In the genomic region with DNA sequence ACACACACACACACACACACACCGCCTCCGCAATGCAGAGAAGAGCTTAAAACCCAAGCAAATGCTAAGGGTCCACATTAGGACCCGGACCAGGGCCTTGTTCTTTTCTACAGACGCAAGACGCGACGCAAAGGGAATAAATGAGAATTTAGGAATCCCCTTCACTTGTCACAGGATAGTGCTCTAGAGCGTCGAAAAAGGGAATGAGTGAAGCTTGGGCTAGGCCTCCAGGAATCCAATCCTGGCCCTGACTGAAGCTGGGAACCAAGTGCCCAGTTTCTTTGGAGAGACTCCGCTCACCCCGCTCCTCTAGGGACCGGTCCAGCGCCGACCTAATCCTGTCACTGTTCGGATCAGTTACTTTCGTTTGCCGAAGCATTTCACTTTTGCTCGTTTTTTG, we compare ENCODE assay signal across 9 mouse cellular contexts.
DNase-seq lines count a peak whose midpoint lies in the region; ATAC-seq and TF ChIP-seq lines count a peak whose summit lies in the region.
"Had no signal": no experiment of that assay in that cellular context is flagged by ENCODE, and none has a peak within 500 bp of the region (broad histone marks: within the 10 kb centered on the region; RNA-seq: fewer than 3 reads in every experiment).

No protein-coding gene starts in this region.

- no peaks in the 10 kb centered on the region for H3K36me3 ChIP-seq in heart, embryonic 10.5 days
- H3K36me3 ChIP-seq in heart, adult 2 months (ENCODE audit: control insufficient read depth, insufficient read depth, low read length) = no peaks in the 10 kb centered on the region
- no peaks in the 10 kb centered on the region for H3K36me3 ChIP-seq in megakaryocyte, embryonic 14.5 days (replicated peaks; ENCODE audit: low read length)
- no peaks in the 10 kb centered on the region for H3K36me3 ChIP-seq in limb, embryonic 12.5 days
- H3K36me3 ChIP-seq in stomach, embryonic 15.5 days = no peaks in the 10 kb centered on the region

- no peaks in the 10 kb centered on the region for H3K9me3 ChIP-seq in heart, embryonic 10.5 days
- H3K9me3 ChIP-seq in megakaryocyte, embryonic 14.5 days = no peaks in the 10 kb centered on the region
- no peaks in the 10 kb centered on the region for H3K9me3 ChIP-seq in limb, embryonic 12.5 days
- H3K9me3 ChIP-seq in stomach, embryonic 15.5 days = no peaks in the 10 kb centered on the region

- H3K27me3 ChIP-seq in heart, embryonic 10.5 days (ENCODE audit: insufficient read depth, poor library complexity, severe bottlenecking) = peaks cover 48% of the 10 kb centered on the region
- peaks cover 7% of the 10 kb centered on the region for H3K27me3 ChIP-seq in heart, adult 2 months (ENCODE audit: control insufficient read depth, insufficient read depth, low read length)
- peaks cover 71% of the 10 kb centered on the region for H3K27me3 ChIP-seq in megakaryocyte, embryonic 14.5 days (replicated peaks)
- peaks cover 57% of the 10 kb centered on the region for H3K27me3 ChIP-seq in limb, embryonic 12.5 days
- peaks cover 22% of the 10 kb centered on the region for H3K27me3 ChIP-seq in stomach, embryonic 15.5 days (replicated peaks)

- DNase-seq in heart, embryonic 10.5 days (ENCODE audit: low spot score) = no peak
- no peak for DNase-seq in heart, adult 2 months
- no peak for DNase-seq in frontal cortex, postnatal 10 days (ENCODE audit: low spot score in 2 of 2)
- DNase-seq: thymus, adult 18-20 months had no signal

- no peak overlapping the region for H3K9ac ChIP-seq in heart, adult 2 months (ENCODE audit: low read depth, low read length)
- H3K9ac ChIP-seq in limb, embryonic 12.5 days (replicated peaks) = no peak overlapping the region
- H3K9ac ChIP-seq in stomach, embryonic 15.5 days = no peak overlapping the region

- no peak overlapping the region for H3K27ac ChIP-seq in heart, embryonic 10.5 days
- no peak overlapping the region for H3K27ac ChIP-seq in heart, adult 2 months
- no peak overlapping the region for H3K27ac ChIP-seq in limb, embryonic 12.5 days
- no peak overlapping the region for H3K27ac ChIP-seq in stomach, embryonic 15.5 days

- H3K79me2 ChIP-seq in heart, adult 2 months (replicated peaks; ENCODE audit: control insufficient read depth, insufficient read depth, low read length) = no peaks in the 10 kb centered on the region

- ATAC-seq in megakaryocyte, adult 5-6 weeks (ENCODE audit: poor library complexity, severe bottlenecking) = no peak
- ATAC-seq in limb, embryonic 12.5 days (ENCODE audit: insufficient number of reproducible peaks, insufficient read depth, low FRiP score, low TSS enrichment, low read depth) = no peak
- ATAC-seq in stomach, embryonic 15.5 days (ENCODE audit: insufficient read depth, low FRiP score, low read depth) = no peak
- no peak for ATAC-seq in megakaryocyte progenitor cell, adult 5-6 weeks (replicated peaks; ENCODE audit: poor library complexity)

- no peak for TF ChIP-seq POLR2A in heart, adult 2 months (IDR thresholded peaks at IDR 0.05; ENCODE audit: insufficient read depth, low read depth, low read length)

- 27% methylated on average over 18 of the region's 18 CpGs for WGBS in heart, embryonic 10.5 days
- 16% methylated on average over 18 of the region's 18 CpGs for WGBS in heart, adult 2 months
- WGBS in limb, embryonic 12.5 days = 27% methylated on average over 18 of the region's 18 CpGs
- 21% methylated on average over 18 of the region's 18 CpGs for WGBS in stomach, embryonic 15.5 days

- H3K4me1 ChIP-seq in heart, embryonic 10.5 days = no peaks in the 10 kb centered on the region
- H3K4me1 ChIP-seq in heart, adult 2 months (ENCODE audit: control insufficient read depth, insufficient read depth, low read length) = no peaks in the 10 kb centered on the region
- H3K4me1 ChIP-seq in megakaryocyte, embryonic 14.5 days = peaks cover 7% of the 10 kb centered on the region; the same call in 1 of the 2 replicates
- no peaks in the 10 kb centered on the region; the same call in 1 of the 2 replicates for H3K4me1 ChIP-seq in limb, embryonic 12.5 days (replicated peaks)
- H3K4me1 ChIP-seq in stomach, embryonic 15.5 days = no peaks in the 10 kb centered on the region

- no peak for TF ChIP-seq CTCF in heart, adult 2 months (IDR thresholded peaks at IDR 0.05)

- H3K4me3 ChIP-seq in heart, embryonic 10.5 days = peak overlapping the region; percentile 40
- H3K4me3 ChIP-seq in heart, adult 2 months = no peak overlapping the region
- H3K4me3 ChIP-seq in megakaryocyte, embryonic 14.5 days (replicated peaks) = peak overlapping the region; percentile 88
- H3K4me3 ChIP-seq in limb, embryonic 12.5 days (replicated peaks) = peak overlapping the region; percentile 21; the same call in 1 of the 2 replicates
- no peak overlapping the region; the same call in 1 of the 2 replicates for H3K4me3 ChIP-seq in stomach, embryonic 15.5 days (replicated peaks)

- H3K4me2 ChIP-seq in limb, embryonic 12.5 days = peak overlapping the region; percentile 46
- peak overlapping the region; percentile 42 for H3K4me2 ChIP-seq in stomach, embryonic 15.5 days

- intact Hi-C loops in heart, adult 2 months (cut with DNase I) = loop anchor here (5.0 kb wide), 1 partner anchor 112 kb away; no protein-coding TSS in a partner anchor

- no peak for TF ChIP-seq EP300 in heart, adult 2 months (IDR thresholded peaks at IDR 0.05; ENCODE audit: insufficient read depth, low read depth, low read length)

Comparison
In these comparisons a context has a peak if more than half of its experiments do, and no peak if none do; other contexts are left out.
1. H3K4me3 ChIP-seq: peak in heart, embryonic 10.5 days (single experiment), megakaryocyte, embryonic 14.5 days (single experiment) and limb, embryonic 12.5 days (single experiment); none in heart, adult 2 months (single experiment) and stomach, embryonic 15.5 days (single experiment).